Mouse (Mus musculus): ENCODE measurements around the gene Ttc19. TPM values are rescaled to one million over a fixed set of nuclear protein-coding genes. Genes with fewer than 3 reads are reported as not detected.
A peak's percentile ranks its signal among the peaks of the same experiment; 100 is the strongest.

The Ttc19 gene
- polyA plus RNA-seq, 1 experiment from 2014 or later = 36.2 TPM

GRCm38 (mm10) chr11:62251047-62251446 is 30.2 kb upstream of the Ttc19 start:
- ATAC-seq (ENCODE audit: low FRiP score) (no peak), DNase-seq (ENCODE audit: low spot score) (no peak)
- no peaks in the 10 kb centered on the region for H3K9me3 ChIP-seq (ENCODE audit: control insufficient read depth, low read length)
- 79% methylated on average over 11 of the region's 11 CpGs for WGBS
- H3K4me2 ChIP-seq (replicated peaks) = peak overlapping the region; percentile 17; the same call in 1 of the 2 replicates
- H3K4me1 ChIP-seq (replicated peaks; ENCODE audit: control insufficient read depth, insufficient read depth, low read length) = peaks cover 8% of the 10 kb centered on the region
- H3K9ac ChIP-seq = no peak overlapping the region
- H3K4me3 ChIP-seq (replicated peaks; ENCODE audit: low read length) = no peak overlapping the region
- no peaks in the 10 kb centered on the region for H3K36me3 ChIP-seq (replicated peaks; ENCODE audit: control insufficient read depth, insufficient read depth)
- no peak overlapping the region for H3K27ac ChIP-seq
- peaks cover 25% of the 10 kb centered on the region for H3K27me3 ChIP-seq (ENCODE audit: control insufficient read depth, insufficient read depth, low read length)

- Histone ChIP-seq H3K4me1 (replicated peaks; ENCODE audit: control insufficient read depth, insufficient read depth, low read length) (peaks cover 8% of the 10 kb centered on the region), H3K4me3 (replicated peaks; ENCODE audit: low read length) (no peak overlapping the region), H3K9me3 (ENCODE audit: control insufficient read depth, low read length) (no peaks in the 10 kb centered on the region), H3K4me2 (replicated peaks) (no peak overlapping the region), H3K9ac (no peak overlapping the region), H3K27me3 (ENCODE audit: control insufficient read depth, insufficient read depth, low read length) (peaks cover 21% of the 10 kb centered on the region), H3K27ac (no peak overlapping the region), H3K36me3 (replicated peaks; ENCODE audit: control insufficient read depth, insufficient read depth) (no peaks in the 10 kb centered on the region)
- 80% methylated on average over 5 of the region's 5 CpGs for WGBS
- ATAC-seq (ENCODE audit: low FRiP score) = no peak
- no peak for DNase-seq (ENCODE audit: low spot score)
These were observed 27.9 kb upstream of the Ttc19 start for GRCm38 (mm10) chr11:62253380-62253779.

- WGBS = 57% methylated on average over 5 of the region's 5 CpGs
- no peaks in the 10 kb centered on the region for H3K27me3 ChIP-seq (ENCODE audit: control insufficient read depth, insufficient read depth, low read length)
- no peaks in the 10 kb centered on the region for H3K4me1 ChIP-seq (replicated peaks; ENCODE audit: control insufficient read depth, insufficient read depth, low read length)
- no peaks in the 10 kb centered on the region for H3K36me3 ChIP-seq (replicated peaks; ENCODE audit: control insufficient read depth, insufficient read depth)
- H3K9me3 ChIP-seq (ENCODE audit: control insufficient read depth, low read length) = no peaks in the 10 kb centered on the region
- no peak overlapping the region for H3K4me2 ChIP-seq (replicated peaks)
- H3K27ac ChIP-seq = no peak overlapping the region
- no peak overlapping the region for H3K4me3 ChIP-seq (replicated peaks; ENCODE audit: low read length)
- no peak overlapping the region for H3K9ac ChIP-seq
- DNase-seq (ENCODE audit: low spot score) (no peak), ATAC-seq (ENCODE audit: low FRiP score) (no peak)
These were observed 22.1 kb upstream of the Ttc19 start for GRCm38 (mm10) chr11:62259214-62259613.

- DNase-seq (ENCODE audit: low spot score) = no peak
- ATAC-seq (ENCODE audit: low FRiP score) = no peak
- no peaks in the 10 kb centered on the region for H3K36me3 ChIP-seq (replicated peaks; ENCODE audit: control insufficient read depth, insufficient read depth)
- no peaks in the 10 kb centered on the region for H3K27me3 ChIP-seq (ENCODE audit: control insufficient read depth, insufficient read depth, low read length)
- H3K4me2 ChIP-seq (replicated peaks) = no peak overlapping the region
- H3K9ac ChIP-seq = no peak overlapping the region
- H3K27ac ChIP-seq = no peak overlapping the region
- no peak overlapping the region for H3K4me3 ChIP-seq (replicated peaks; ENCODE audit: low read length)
- WGBS = 57% methylated on average over 7 of the region's 7 CpGs
- H3K4me1 ChIP-seq (replicated peaks; ENCODE audit: control insufficient read depth, insufficient read depth, low read length) = peaks cover 15% of the 10 kb centered on the region
- no peaks in the 10 kb centered on the region for H3K9me3 ChIP-seq (ENCODE audit: control insufficient read depth, low read length)
These were observed 17.7 kb upstream of the Ttc19 start for GRCm38 (mm10) chr11:62263599-62263998.

- Histone ChIP-seq H3K27me3 (ENCODE audit: control insufficient read depth, insufficient read depth, low read length) (no peaks in the 10 kb centered on the region), H3K9me3 (ENCODE audit: control insufficient read depth, low read length) (no peaks in the 10 kb centered on the region), H3K4me3 (replicated peaks; ENCODE audit: low read length) (no peak overlapping the region), H3K9ac (no peak overlapping the region), H3K4me1 (replicated peaks; ENCODE audit: control insufficient read depth, insufficient read depth, low read length) (peaks cover 15% of the 10 kb centered on the region), H3K27ac (no peak overlapping the region), H3K36me3 (replicated peaks; ENCODE audit: control insufficient read depth, insufficient read depth) (no peaks in the 10 kb centered on the region), H3K4me2 (replicated peaks) (no peak overlapping the region)
- WGBS = 70% methylated on average over 7 of the region's 7 CpGs
- DNase-seq (ENCODE audit: low spot score) = no peak
- ATAC-seq (ENCODE audit: low FRiP score) = no peak
These were observed 17.3 kb upstream of the Ttc19 start for GRCm38 (mm10) chr11:62264018-62264417.

GRCm38 (mm10) chr11:62265642-62266041 is 15.6 kb upstream of the Ttc19 start:
- 37% methylated on average over 7 of the region's 7 CpGs for WGBS
- DNase-seq (ENCODE audit: low spot score) = no peak
- peaks cover 15% of the 10 kb centered on the region for H3K4me1 ChIP-seq (replicated peaks; ENCODE audit: control insufficient read depth, insufficient read depth, low read length)

GRCm38 (mm10) chr11:62266466-62267214 is 14.6 kb upstream of the Ttc19 start:
- DNase-seq (ENCODE audit: low spot score) (no peak), ATAC-seq (ENCODE audit: low FRiP score) (no peak)
- peak overlapping the region; percentile 23 for H3K4me2 ChIP-seq (replicated peaks)
- no peak overlapping the region for H3K9ac ChIP-seq
- H3K27ac ChIP-seq = peak overlapping the region; percentile 49; the same call in 1 of the 2 replicates
- H3K4me3 ChIP-seq (replicated peaks; ENCODE audit: low read length) = no peak overlapping the region
- H3K4me1 ChIP-seq (replicated peaks; ENCODE audit: control insufficient read depth, insufficient read depth, low read length) = peaks cover 15% of the 10 kb centered on the region
- H3K27me3 ChIP-seq (ENCODE audit: control insufficient read depth, insufficient read depth, low read length) = no peaks in the 10 kb centered on the region
- H3K9me3 ChIP-seq (ENCODE audit: control insufficient read depth, low read length) = no peaks in the 10 kb centered on the region
- WGBS = 42% methylated on average over 17 of the region's 17 CpGs
- H3K36me3 ChIP-seq (replicated peaks; ENCODE audit: control insufficient read depth, insufficient read depth) = no peaks in the 10 kb centered on the region

More at GRCm38 (mm10) chr11:62265642-62266041, 15.6 kb upstream of the Ttc19 start:
- H3K9me3 ChIP-seq (ENCODE audit: control insufficient read depth, low read length) = no peaks in the 10 kb centered on the region
- no peak for ATAC-seq (ENCODE audit: low FRiP score)
- no peaks in the 10 kb centered on the region for H3K36me3 ChIP-seq (replicated peaks; ENCODE audit: control insufficient read depth, insufficient read depth)
- H3K27ac ChIP-seq = no peak overlapping the region
- H3K9ac ChIP-seq = no peak overlapping the region
- no peak overlapping the region for H3K4me3 ChIP-seq (replicated peaks; ENCODE audit: low read length)
- no peak overlapping the region for H3K4me2 ChIP-seq (replicated peaks)
- H3K27me3 ChIP-seq (ENCODE audit: control insufficient read depth, insufficient read depth, low read length) = no peaks in the 10 kb centered on the region

- WGBS = 83% methylated on average over 8 of the region's 8 CpGs
- Histone ChIP-seq H3K9ac (no peak overlapping the region), H3K27me3 (ENCODE audit: control insufficient read depth, insufficient read depth, low read length) (no peaks in the 10 kb centered on the region), H3K36me3 (replicated peaks; ENCODE audit: control insufficient read depth, insufficient read depth) (no peaks in the 10 kb centered on the region), H3K4me2 (replicated peaks) (no peak overlapping the region), H3K4me1 (replicated peaks; ENCODE audit: control insufficient read depth, insufficient read depth, low read length) (peaks cover 15% of the 10 kb centered on the region), H3K27ac (no peak overlapping the region), H3K4me3 (replicated peaks; ENCODE audit: low read length) (no peak overlapping the region), H3K9me3 (ENCODE audit: control insufficient read depth, low read length) (no peaks in the 10 kb centered on the region)
- DNase-seq (ENCODE audit: low spot score) (no peak), ATAC-seq (ENCODE audit: low FRiP score) (no peak)
These were observed 12.9 kb upstream of the Ttc19 start for GRCm38 (mm10) chr11:62268381-62268780.

- H3K4me1 ChIP-seq (replicated peaks; ENCODE audit: control insufficient read depth, insufficient read depth, low read length) = peaks cover 15% of the 10 kb centered on the region
- no peak overlapping the region for H3K4me2 ChIP-seq (replicated peaks)
- no peak for DNase-seq (ENCODE audit: low spot score)
- 85% methylated on average over 12 of the region's 12 CpGs for whole genome bisulfite sequencing
- no peak for ATAC-seq (ENCODE audit: low FRiP score)
- no peak overlapping the region for H3K4me3 ChIP-seq (replicated peaks; ENCODE audit: low read length)
- no peak overlapping the region for H3K9ac ChIP-seq
- H3K36me3 ChIP-seq (replicated peaks; ENCODE audit: control insufficient read depth, insufficient read depth) = no peaks in the 10 kb centered on the region
- H3K9me3 ChIP-seq (ENCODE audit: control insufficient read depth, low read length) = no peaks in the 10 kb centered on the region
- no peaks in the 10 kb centered on the region for H3K27me3 ChIP-seq (ENCODE audit: control insufficient read depth, insufficient read depth, low read length)
- no peak overlapping the region for H3K27ac ChIP-seq
These were observed 12.2 kb upstream of the Ttc19 start for GRCm38 (mm10) chr11:62269097-62269496.

Measured in hindbrain, embryonic 14.5 days (tissue).